Mouse (Mus musculus) forebrain, embryonic 13.5 days (tissue): ENCODE data around the gene Zbtb7a. TPM values are rescaled to one million over a fixed set of nuclear protein-coding genes. Genes with fewer than 3 reads are reported as not detected.

Source experiments
- ATAC-seq: fragments of 200-750 bp; cut with Nextera tagmentation; 2 replicates; pipeline ENCODE4 v1.8.0; 2017
- H3K27ac ChIP-seq: fragments of 300-500 bp; sonication (generic); 2 replicates; pipeline ENCODE4 v1.5.1; 2015; ENCODE audit warnings: inconsistent platforms, mild to moderate bottlenecking, moderate library complexity
- H3K27me3 ChIP-seq: fragments of 300-500 bp; sonication (generic); 2 replicates; pipeline ENCODE4 v1.6.1; 2015; ENCODE audit warnings: mild to moderate bottlenecking, inconsistent platforms
- H3K36me3 ChIP-seq: fragments of 300-500 bp; sonication (generic); 2 replicates; pipeline ENCODE4 v1.6.1; 2015; ENCODE audit warnings: mild to moderate bottlenecking, inconsistent platforms; ENCODE audit not compliant: poor library complexity, severe bottlenecking
- H3K4me1 ChIP-seq: fragments of 300-500 bp; sonication (generic); 2 replicates; pipeline ENCODE4 v1.6.1; 2015; ENCODE audit warnings: inconsistent platforms
- H3K4me2 ChIP-seq: fragments of 300-500 bp; sonication (generic); 2 replicates; pipeline ENCODE4 v1.6.1; 2015; ENCODE audit warnings: inconsistent platforms, mild to moderate bottlenecking, moderate library complexity
- H3K4me3 ChIP-seq: fragments of 300-500 bp; sonication (generic); 2 replicates; pipeline ENCODE4 v1.5.1; 2015; ENCODE audit warnings: mild to moderate bottlenecking, inconsistent platforms
- H3K9ac ChIP-seq: fragments of 300-500 bp; sonication (generic); 2 replicates; pipeline ENCODE4 v1.6.1; 2015; ENCODE audit warnings: mild to moderate bottlenecking, inconsistent platforms
- H3K9me3 ChIP-seq: fragments of 300-500 bp; sonication (generic); replicated peaks from 2 replicates; pipeline ENCODE4 v1.6.1; 2016; ENCODE audit warnings: inconsistent platforms
- WGBS: fragments of 180-500 bp; shearing (Covaris S2); methylation state at CpG from one replicate; pipeline ENCODE4 v1.1.7; 2015; 5-methylcytosine and 5-hydroxymethylcytosine counted together
- polyA plus RNA-seq: library from polyadenylated mRNA; unstranded; fragments of >200 nt; fragmentation: Nextera tagmentation; extraction: Ambion mirVana; gene quantifications from 2 replicates; pipeline ENCODE4 v1.2.1, GENCODE M21; 2015

Gene Zbtb7a
- polyA plus RNA-seq, 1 experiment from 2014 or later, result 10.4 TPM

DNA sequence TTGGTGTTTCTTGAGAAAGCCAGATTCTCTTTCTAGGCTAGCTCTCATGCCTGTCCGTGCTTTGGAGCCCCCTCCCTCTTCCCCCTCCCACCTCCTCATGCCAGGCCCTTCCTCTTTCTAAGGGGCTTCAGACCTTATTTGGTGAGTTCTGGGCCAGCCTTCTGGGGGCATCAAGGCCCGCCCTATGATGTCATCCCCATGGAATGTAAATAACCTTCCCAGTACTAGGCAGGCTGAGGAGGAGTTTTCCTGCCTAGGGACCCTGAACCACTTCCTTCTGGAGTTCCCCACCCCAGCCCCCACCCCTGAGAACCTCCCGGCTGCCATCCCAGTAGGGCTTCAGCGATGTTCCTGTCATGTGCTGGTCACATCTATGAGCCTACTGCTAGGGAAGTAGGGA is 49.7 kb downstream of the Zbtb7a start:
- H3K4me3 ChIP-seq, result no peak overlapping the region
- H3K27ac ChIP-seq, result no peak overlapping the region
- H3K36me3 ChIP-seq, result peaks cover 67% of the 10 kb centered on the region
- no peak for ATAC-seq
- 70% methylated on average over 4 of the region's 4 CpGs for WGBS
- no peak overlapping the region for H3K4me2 ChIP-seq
- H3K9ac ChIP-seq, result peak overlapping the region; percentile 4; the same call in 1 of the 2 replicates
- H3K4me1 ChIP-seq, result peaks cover 31% of the 10 kb centered on the region
- H3K9me3 ChIP-seq, result no peaks in the 10 kb centered on the region
- no peaks in the 10 kb centered on the region for H3K27me3 ChIP-seq

DNA sequence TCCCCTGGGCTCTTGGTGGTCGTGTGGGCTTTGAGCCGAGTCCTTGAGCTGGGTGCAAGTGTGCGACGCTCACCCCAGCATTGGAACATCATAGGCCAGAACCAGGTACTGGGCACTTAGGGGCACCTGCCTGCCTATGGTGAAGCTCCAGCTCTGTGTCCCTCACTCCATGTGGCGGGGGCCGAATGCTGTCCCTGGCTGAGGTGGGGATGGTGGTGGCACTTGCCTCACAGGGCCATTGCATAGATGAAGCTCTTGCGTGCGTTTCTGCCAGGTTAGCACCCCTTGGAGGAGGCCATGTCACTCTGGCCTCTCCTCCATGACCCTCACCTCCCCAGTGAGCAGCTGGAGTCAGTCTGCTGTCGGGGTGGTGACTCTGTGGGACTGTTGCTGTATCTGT is 52.1 kb downstream of the Zbtb7a start:
- H3K4me2 ChIP-seq, result no peak overlapping the region
- no peak overlapping the region for H3K9ac ChIP-seq
- H3K4me1 ChIP-seq, result peaks cover 26% of the 10 kb centered on the region
- ATAC-seq, result no peak
- no peak overlapping the region for H3K4me3 ChIP-seq
- H3K36me3 ChIP-seq, result peaks cover 56% of the 10 kb centered on the region
- H3K27ac ChIP-seq, result no peak overlapping the region
- no peaks in the 10 kb centered on the region for H3K27me3 ChIP-seq
- no peaks in the 10 kb centered on the region for H3K9me3 ChIP-seq
- whole genome bisulfite sequencing, result 88% methylated on average over 9 of the region's 9 CpGs

GRCm38 (mm10) chr10:81189821-81190220 is 54.8 kb downstream of the Zbtb7a start:
- peaks cover 45% of the 10 kb centered on the region for H3K36me3 ChIP-seq
- WGBS, result 78% methylated on average over 26 of the region's 26 CpGs

GRCm38 (mm10) chr10:81190236-81190911 is 55.4 kb downstream of the Zbtb7a start:
- Histone ChIP-seq H3K4me1 (peaks cover 23% of the 10 kb centered on the region), H3K36me3 (peaks cover 39% of the 10 kb centered on the region), H3K27ac (no peak overlapping the region), H3K9ac (no peak overlapping the region), H3K9me3 (no peaks in the 10 kb centered on the region), H3K4me3 (no peak overlapping the region), H3K4me2 (no peak overlapping the region), H3K27me3 (peaks cover 19% of the 10 kb centered on the region)
- 65% methylated on average over 31 of the region's 31 CpGs for WGBS
- ATAC-seq, result no peak

More at GRCm38 (mm10) chr10:81189821-81190220, 54.8 kb downstream of the Zbtb7a start:
- H3K27me3 ChIP-seq, result peaks cover 13% of the 10 kb centered on the region
- H3K4me3 ChIP-seq, result no peak overlapping the region
- H3K27ac ChIP-seq, result no peak overlapping the region
- H3K4me2 ChIP-seq, result no peak overlapping the region
- H3K9me3 ChIP-seq, result no peaks in the 10 kb centered on the region
- no peak for ATAC-seq
- H3K4me1 ChIP-seq, result peaks cover 26% of the 10 kb centered on the region
- H3K9ac ChIP-seq, result no peak overlapping the region

DNA sequence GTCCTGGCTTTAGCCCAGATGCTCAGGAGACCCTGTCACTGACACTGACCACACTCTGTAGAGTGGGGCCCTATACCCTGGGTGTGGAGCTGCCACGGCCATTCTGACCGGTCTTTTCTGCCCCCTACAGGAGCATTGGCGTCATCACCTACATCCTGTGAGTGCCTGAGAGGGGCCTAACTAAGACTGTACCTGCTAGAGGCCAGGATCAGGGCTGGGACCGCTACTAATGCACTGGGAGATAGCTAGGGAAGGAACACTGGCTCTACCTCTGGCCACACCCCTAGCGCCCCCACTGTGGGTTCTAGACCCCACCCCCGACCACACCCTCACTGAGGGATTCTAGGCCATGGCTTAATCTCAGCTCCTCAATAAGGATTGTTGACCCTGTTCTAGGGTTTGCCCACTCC is 55.9 kb downstream of the Zbtb7a start:
- Histone ChIP-seq H3K36me3 (peaks cover 35% of the 10 kb centered on the region), H3K27me3 (peaks cover 24% of the 10 kb centered on the region), H3K9ac (no peak overlapping the region), H3K9me3 (no peaks in the 10 kb centered on the region), H3K4me2 (no peak overlapping the region), H3K27ac (no peak overlapping the region), H3K4me1 (peaks cover 23% of the 10 kb centered on the region), H3K4me3 (no peak overlapping the region)
- ATAC-seq, result no peak
- 72% methylated on average over 6 of the region's 6 CpGs for WGBS

- Histone ChIP-seq H3K27ac (peak overlapping the region; percentile 94; the same call in 1 of the 2 replicates), H3K36me3 (peaks cover 33% of the 10 kb centered on the region), H3K27me3 (peaks cover 30% of the 10 kb centered on the region), H3K9me3 (no peaks in the 10 kb centered on the region), H3K4me2 (peak overlapping the region; percentile 96), H3K4me1 (peaks cover 23% of the 10 kb centered on the region), H3K9ac (no peak overlapping the region), H3K4me3 (peak overlapping the region; percentile 63)
- no peak for ATAC-seq
- WGBS, result 89% methylated on average over 18 of the region's 18 CpGs
Observed at GRCm38 (mm10) chr10:81191342-81191982, 56.4 kb downstream of the Zbtb7a start.

DNA sequence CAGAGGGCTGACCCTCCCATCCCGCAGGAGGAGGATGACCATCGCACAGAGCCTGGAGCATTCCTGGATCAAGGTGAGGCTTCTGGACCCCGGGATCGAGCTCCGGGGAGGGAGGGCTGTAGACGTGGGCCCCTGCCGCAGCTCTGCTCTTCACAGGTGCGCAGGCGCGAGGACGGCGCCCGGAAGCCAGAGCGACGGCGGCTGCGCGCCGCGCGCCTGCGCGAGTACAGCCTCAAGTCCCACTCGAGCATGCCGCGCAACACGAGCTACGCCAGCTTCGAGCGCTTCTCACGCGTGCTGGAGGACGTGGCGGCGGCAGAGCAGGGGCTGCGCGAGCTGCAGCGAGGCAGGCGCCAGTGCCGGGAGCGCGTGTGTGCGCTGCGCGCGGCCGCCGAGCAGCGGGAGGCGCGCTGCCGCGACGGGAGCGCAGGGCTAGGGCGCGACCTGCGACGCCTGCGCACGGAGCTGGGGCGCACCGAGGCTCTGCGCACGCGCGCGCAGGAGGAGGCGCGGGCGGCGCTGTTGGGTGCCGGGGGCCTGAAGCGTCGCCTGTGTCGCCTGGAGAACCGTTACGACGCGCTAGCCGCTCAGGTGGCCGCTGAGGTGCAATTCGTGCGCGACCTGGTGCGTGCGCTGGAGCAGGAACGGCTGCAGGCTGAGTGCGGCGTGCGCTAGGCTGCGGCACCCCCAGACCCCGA is 57.4 kb downstream of the Zbtb7a start:
- under 1% methylated on average over 68 of the region's 93 CpGs for WGBS
- Histone ChIP-seq H3K36me3 (peaks cover 24% of the 10 kb centered on the region), H3K4me1 (peaks cover 23% of the 10 kb centered on the region), H3K9ac (peak overlapping the region; percentile 81), H3K27ac (peak overlapping the region; percentile 94), H3K27me3 (peaks cover 39% of the 10 kb centered on the region), H3K9me3 (no peaks in the 10 kb centered on the region), H3K4me2 (peak overlapping the region; percentile 96), H3K4me3 (peak overlapping the region; percentile 63)
- ATAC-seq, result peak; percentile 89

DNA sequence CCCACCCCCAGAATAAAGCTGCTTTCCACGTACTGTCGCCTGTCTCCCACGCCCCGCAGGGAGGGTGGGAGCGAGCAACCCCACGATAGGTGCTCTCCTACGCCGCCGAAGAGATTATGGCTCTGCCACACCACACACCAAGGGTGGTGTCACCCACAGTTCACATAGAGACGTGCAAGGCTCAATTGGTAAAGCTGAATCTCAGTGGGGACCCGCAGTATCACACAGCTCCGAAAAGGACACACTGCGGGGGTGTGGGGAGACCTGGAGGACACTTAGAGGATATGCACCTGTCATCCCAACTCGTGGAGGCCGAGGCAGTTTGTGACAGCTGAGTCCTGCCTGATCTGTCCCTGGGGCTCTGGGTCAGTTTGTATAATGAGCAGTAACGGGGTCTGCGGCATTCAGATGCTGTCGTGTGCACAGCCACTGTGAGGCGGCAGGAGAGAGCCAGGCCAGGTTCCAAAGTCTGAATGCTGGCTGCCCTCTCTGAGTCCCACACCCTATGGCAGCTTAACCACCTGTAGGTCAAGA is 58.0 kb downstream of the Zbtb7a start:
- 2% methylated on average over 19 of the region's 19 CpGs for WGBS
- Histone ChIP-seq H3K9me3 (no peaks in the 10 kb centered on the region), H3K4me1 (peaks cover 23% of the 10 kb centered on the region), H3K4me2 (peak overlapping the region; percentile 96), H3K4me3 (peak overlapping the region; percentile 63), H3K27ac (peak overlapping the region; percentile 94), H3K9ac (peak overlapping the region; percentile 81), H3K27me3 (peaks cover 41% of the 10 kb centered on the region), H3K36me3 (peaks cover 22% of the 10 kb centered on the region)
- peak; percentile 8 for ATAC-seq

- no peak for ATAC-seq
- Histone ChIP-seq H3K36me3 (peaks cover 17% of the 10 kb centered on the region), H3K27me3 (peaks cover 41% of the 10 kb centered on the region), H3K9ac (no peak overlapping the region), H3K9me3 (no peaks in the 10 kb centered on the region), H3K4me2 (no peak overlapping the region; the same call in 1 of the 2 replicates), H3K27ac (no peak overlapping the region), H3K4me1 (peaks cover 23% of the 10 kb centered on the region), H3K4me3 (no peak overlapping the region)
- WGBS, result 12% methylated on average over 37 of the region's 37 CpGs
Observed at GRCm38 (mm10) chr10:81193991-81194774, 59.2 kb downstream of the Zbtb7a start.

GRCm38 (mm10) chr10:81195300-81195699 is 60.3 kb downstream of the Zbtb7a start:
- WGBS, result 78% methylated on average over 4 of the region's 4 CpGs
- Histone ChIP-seq H3K36me3 (peaks cover 8% of the 10 kb centered on the region), H3K27me3 (peaks cover 47% of the 10 kb centered on the region), H3K4me1 (peaks cover 23% of the 10 kb centered on the region), H3K4me3 (no peak overlapping the region), H3K27ac (no peak overlapping the region), H3K9ac (no peak overlapping the region), H3K4me2 (no peak overlapping the region), H3K9me3 (no peaks in the 10 kb centered on the region)
- ATAC-seq, result no peak

GRCm38 (mm10) chr10:81196470-81197065 is 61.5 kb downstream of the Zbtb7a start:
- H3K36me3 ChIP-seq, result no peaks in the 10 kb centered on the region
- H3K4me3 ChIP-seq, result no peak overlapping the region
- no peaks in the 10 kb centered on the region for H3K9me3 ChIP-seq
- H3K4me1 ChIP-seq, result peaks cover 22% of the 10 kb centered on the region
- H3K27me3 ChIP-seq, result peaks cover 50% of the 10 kb centered on the region
- H3K4me2 ChIP-seq, result no peak overlapping the region
- no peak for ATAC-seq
- 71% methylated on average over 11 of the region's 11 CpGs for WGBS
- no peak overlapping the region for H3K27ac ChIP-seq
- H3K9ac ChIP-seq, result no peak overlapping the region
